ENCODE assay signal across 10 mouse cellular contexts in the genomic region with DNA sequence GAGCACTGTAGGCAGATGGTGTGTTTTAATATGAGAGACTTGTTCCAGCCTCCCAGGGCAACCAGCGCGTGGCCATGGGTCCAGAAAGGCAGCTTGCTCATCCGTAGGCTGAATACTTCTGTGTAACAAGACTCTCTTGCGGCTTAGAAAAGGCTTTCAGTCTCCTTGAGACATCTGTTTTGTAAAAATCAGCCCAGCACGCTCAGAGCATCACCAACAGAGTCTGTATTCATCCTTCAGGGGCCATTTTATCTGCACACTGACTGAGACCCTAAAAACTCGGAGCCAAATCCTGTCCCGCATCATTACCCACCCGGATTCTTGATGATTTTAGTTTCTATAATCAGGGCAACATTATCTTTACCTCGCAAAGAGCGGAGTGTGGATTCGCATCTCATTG.
A peak's percentile ranks its signal among the peaks of the same experiment; 100 is the strongest.
DNase-seq lines count a peak whose midpoint lies in the region; ATAC-seq and TF ChIP-seq lines count a peak whose summit lies in the region.
"Had no signal": no experiment of that assay in that cellular context is flagged by ENCODE, and none has a peak within 500 bp of the region (broad histone marks: within the 10 kb centered on the region; RNA-seq: fewer than 3 reads in every experiment).

No protein-coding gene starts in this region.

- no peaks in the 10 kb centered on the region for H3K27me3 ChIP-seq in midbrain, embryonic 10.5 days (ENCODE audit: low read depth, poor library complexity, severe bottlenecking)
- no peaks in the 10 kb centered on the region for H3K27me3 ChIP-seq in stomach, postnatal 0 days (ENCODE audit: control insufficient read depth, insufficient read depth, low read length)
- H3K27me3 ChIP-seq in liver, embryonic 11.5 days (replicated peaks; ENCODE audit: control insufficient read depth, insufficient read depth, low read length), result no peaks in the 10 kb centered on the region
- H3K27me3 ChIP-seq: lung, embryonic 15.5 days had no signal

- H3K9ac ChIP-seq in stomach, postnatal 0 days (ENCODE audit: low read length), result 0 out of 2 replicates have a peak overlapping the region, but pooled peaks have one; percentile 9
- no peak overlapping the region for H3K9ac ChIP-seq in liver, embryonic 11.5 days (ENCODE audit: low read depth, low read length)
- H3K9ac ChIP-seq: lung, embryonic 15.5 days had no signal

- 70% methylated on average over 11 of the region's 11 CpGs for WGBS in midbrain, embryonic 10.5 days
- WGBS in stomach, postnatal 0 days, result 72% methylated on average over 11 of the region's 11 CpGs
- 82% methylated on average over 11 of the region's 11 CpGs for WGBS in liver, embryonic 11.5 days

- TF ChIP-seq CTCF in left cerebral cortex, adult 2 months (IDR thresholded peaks at IDR 0.05), result no peak
- no peak for TF ChIP-seq CTCF in stomach, postnatal 0 days (IDR thresholded peaks at IDR 0.05; ENCODE audit: low read depth)

- no peak for ATAC-seq in stomach, postnatal 0 days (ENCODE audit: low FRiP score, low TSS enrichment)
- no peak for ATAC-seq in liver, embryonic 11.5 days (replicated peaks; ENCODE audit: low FRiP score)

- peak in 1 of 2 experiments; percentile 12 for DNase-seq in left cerebral cortex, adult 2 months (ENCODE audit: extremely low spot score in 1 of 2, low spot score in 2 of 2)
- no peak for DNase-seq in left cerebral cortex, adult 11 months (ENCODE audit: low spot score)
- peak; percentile 13 to 21 for DNase-seq in frontal cortex, postnatal 14 days (ENCODE audit: low spot score in 2 of 2)
- DNase-seq in midbrain, embryonic 10.5 days (ENCODE audit: low spot score), result no peak
- DNase-seq in stomach, postnatal 0 days (ENCODE audit: low spot score), result no peak
- DNase-seq in adrenal gland, adult 2 months, result no peak
- no peak for DNase-seq in cerebellum, postnatal 36 days
- no peak for DNase-seq in liver, embryonic 11.5 days (ENCODE audit: low spot score)

- H3K27ac ChIP-seq in left cerebral cortex, adult 2 months, result no peak overlapping the region
- peak overlapping the region; percentile 38 for H3K27ac ChIP-seq in midbrain, embryonic 10.5 days (replicated peaks)
- H3K27ac ChIP-seq in stomach, postnatal 0 days (replicated peaks), result peak overlapping the region; percentile 77
- H3K27ac ChIP-seq in liver, embryonic 11.5 days (ENCODE audit: low read depth, low read length), result no peak overlapping the region
- H3K27ac ChIP-seq: lung, embryonic 15.5 days had no signal

- peaks cover 12% of the 10 kb centered on the region for H3K4me1 ChIP-seq in midbrain, embryonic 10.5 days
- H3K4me1 ChIP-seq in stomach, postnatal 0 days (replicated peaks; ENCODE audit: control insufficient read depth, insufficient read depth), result no peaks in the 10 kb centered on the region
- H3K4me1 ChIP-seq in liver, embryonic 11.5 days (replicated peaks; ENCODE audit: control insufficient read depth, insufficient read depth, low read length), result no peaks in the 10 kb centered on the region
- H3K4me1 ChIP-seq: lung, embryonic 15.5 days had no signal

- no peak for TF ChIP-seq EP300 in stomach, postnatal 0 days (optimal IDR thresholded peaks at IDR 0.05)

- H3K4me2 ChIP-seq in stomach, postnatal 0 days (replicated peaks; ENCODE audit: low read depth), result 0 out of 2 replicates have a peak overlapping the region, but pooled peaks have one; percentile 6
- no peak overlapping the region for H3K4me2 ChIP-seq in liver, embryonic 11.5 days
- H3K4me2 ChIP-seq: lung, embryonic 15.5 days had no signal

- H3K9me3 ChIP-seq in midbrain, embryonic 10.5 days (replicated peaks), result no peaks in the 10 kb centered on the region
- no peaks in the 10 kb centered on the region for H3K9me3 ChIP-seq in stomach, postnatal 0 days (ENCODE audit: control insufficient read depth, low read length)
- no peaks in the 10 kb centered on the region for H3K9me3 ChIP-seq in liver, embryonic 11.5 days (ENCODE audit: control insufficient read depth, low read length)
- H3K9me3 ChIP-seq: lung, embryonic 15.5 days had no signal

- H3K4me3 ChIP-seq in left cerebral cortex, adult 2 months, result peak overlapping the region; percentile 10
- no peak overlapping the region; the same call in 1 of the 2 replicates for H3K4me3 ChIP-seq in midbrain, embryonic 10.5 days
- H3K4me3 ChIP-seq in stomach, postnatal 0 days (ENCODE audit: low read depth, low read length), result no peak overlapping the region
- H3K4me3 ChIP-seq in liver, embryonic 11.5 days (ENCODE audit: low read depth, low read length), result no peak overlapping the region
- H3K4me3 ChIP-seq: erythroblast, embryonic 14.5 days; lung, embryonic 15.5 days had no signal

- no peaks in the 10 kb centered on the region for H3K36me3 ChIP-seq in midbrain, embryonic 10.5 days
- H3K36me3 ChIP-seq in stomach, postnatal 0 days (ENCODE audit: control insufficient read depth, insufficient read depth, low read length), result no peaks in the 10 kb centered on the region
- H3K36me3 ChIP-seq in liver, embryonic 11.5 days (ENCODE audit: control insufficient read depth, insufficient read depth, low read length), result no peaks in the 10 kb centered on the region
- H3K36me3 ChIP-seq: lung, embryonic 15.5 days had no signal

- intact Hi-C loops in left cerebral cortex, adult 2 months (cut with DNase I), result loop anchor here (5.0 kb wide), 1 partner anchor 266 kb away; no protein-coding TSS in a partner anchor

Comparison
In these comparisons a context has a peak if more than half of its experiments do, and no peak if none do; other contexts are left out.
1. DNase-seq: peak in frontal cortex, postnatal 14 days (2 of 2); none in left cerebral cortex, adult 11 months (single experiment), midbrain, embryonic 10.5 days (single experiment), stomach, postnatal 0 days (single experiment), adrenal gland, adult 2 months (single experiment), cerebellum, postnatal 36 days (0 of 2) and liver, embryonic 11.5 days (single experiment).
2. H3K27ac ChIP-seq: peak in midbrain, embryonic 10.5 days (single experiment) and stomach, postnatal 0 days (single experiment); none in left cerebral cortex, adult 2 months (single experiment) and liver, embryonic 11.5 days (single experiment).